Mouse (Mus musculus) stomach, embryonic 14.5 days (tissue): Measurements from ENCODE around the gene Klrc1. TPM values are rescaled to one million over a fixed set of nuclear protein-coding genes. Genes with fewer than 3 reads are reported as not detected.
"Not testable (repeated sequence)": the region's sequence is repeated elsewhere in the genome, so short reads cannot be mapped to it uniquely, and the experiment has no call there.

Source experiments
- ATAC-seq: fragments of 200-750 bp; cut with Nextera tagmentation; 2 replicates; pipeline ENCODE4 v1.8.0; 2017; ENCODE audit warnings: low read depth, moderate TSS enrichment; ENCODE audit not compliant: insufficient number of reproducible peaks, insufficient read depth, low FRiP score
- H3K27ac ChIP-seq: fragments of 300-500 bp; sonication (generic); 2 replicates; pipeline ENCODE4 v1.5.1; 2014; ENCODE audit warnings: mild to moderate bottlenecking, low read length, moderate library complexity, mixed read lengths
- H3K27me3 ChIP-seq: fragments of 300-500 bp; sonication (generic); 2 replicates; pipeline ENCODE4 v1.6.1; 2014; ENCODE audit warnings: low read length, control low read depth, mixed read lengths; ENCODE audit not compliant: control insufficient read depth, insufficient read depth
- H3K36me3 ChIP-seq: fragments of 300-500 bp; sonication (generic); 2 replicates; pipeline ENCODE4 v1.6.1; 2014; ENCODE audit warnings: mild to moderate bottlenecking, control low read depth, low read length, moderate library complexity, mixed read lengths; ENCODE audit not compliant: control insufficient read depth, insufficient read depth
- H3K4me1 ChIP-seq: fragments of 300-500 bp; sonication (generic); 2 replicates; pipeline ENCODE4 v1.6.1; 2014; ENCODE audit warnings: low read length, control low read depth, mixed read lengths; ENCODE audit not compliant: control insufficient read depth, insufficient read depth
- H3K4me2 ChIP-seq: fragments of 300-500 bp; sonication (generic); replicated peaks from 2 replicates; pipeline ENCODE4 v1.6.1; 2014; ENCODE audit warnings: low read depth, low read length, control low read depth
- H3K4me3 ChIP-seq: fragments of 300-500 bp; sonication (generic); 2 replicates; pipeline ENCODE4 v1.5.1; 2014; ENCODE audit warnings: low read depth, low read length, control low read depth
- H3K9ac ChIP-seq: fragments of 300-500 bp; sonication (generic); replicated peaks from 2 replicates; pipeline ENCODE4 v1.6.1; 2014; ENCODE audit warnings: low read depth, mild to moderate bottlenecking, control low read depth, low read length, moderate library complexity, mixed read lengths
- H3K9me3 ChIP-seq: fragments of 300-500 bp; sonication (generic); 2 replicates; pipeline ENCODE4 v1.6.1; 2016; ENCODE audit warnings: low read depth, low read length, control low read depth; ENCODE audit not compliant: control insufficient read depth
- WGBS: fragments of 180-500 bp; shearing (Covaris S2); extraction: QIAGEN DNeasy Blood & Tissue Kit; methylation state at CpG from one replicate; pipeline ENCODE4 v1.1.7; 2014; 5-methylcytosine and 5-hydroxymethylcytosine counted together
- polyA plus RNA-seq: library from polyadenylated mRNA; unstranded; fragments of >200 nt; fragmentation: Nextera tagmentation; extraction: Ambion mirVana; gene quantifications from 2 replicates; pipeline ENCODE4 v1.2.1, GENCODE M21; 2014

Gene Klrc1
- not detected in 2 replicates for polyA plus RNA-seq

DNA sequence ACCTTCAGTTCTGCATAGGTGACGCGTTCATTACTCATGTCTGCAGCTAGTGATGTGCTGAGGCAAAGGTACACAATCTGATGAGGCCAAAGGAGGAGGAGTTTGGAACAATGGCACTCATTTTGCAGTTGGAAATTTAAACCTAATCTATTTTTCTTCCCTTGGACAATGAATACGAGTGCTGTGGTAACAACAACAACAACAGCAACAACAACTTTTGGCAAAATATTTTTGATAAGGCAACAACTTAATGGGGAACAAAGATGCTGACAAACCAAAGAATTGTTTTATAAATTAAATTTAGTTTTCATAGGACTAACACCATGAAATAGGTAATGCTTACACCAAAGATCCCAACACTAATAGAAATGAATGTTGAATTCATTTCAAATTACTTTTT is at the start of gene Klrc1:
Gene Klrc1, minus strand, starts transcription at position 101 of the 400 bp plus-strand sequence.
- no peaks in the 10 kb centered on the region for H3K36me3 ChIP-seq
- no peak within 1 kb of the TSS for H3K9ac ChIP-seq
- no peak within 1 kb of the TSS for H3K4me2 ChIP-seq
- ATAC-seq, result no peak
- no peaks in the 10 kb centered on the region for H3K27me3 ChIP-seq
- 85% methylated on average over 3 of the region's 3 CpGs for WGBS
- H3K4me1 ChIP-seq, result no peaks in the 10 kb centered on the region
- H3K27ac ChIP-seq, result no peak within 1 kb of the TSS
- H3K4me3 ChIP-seq, result no peak within 1 kb of the TSS
- H3K9me3 ChIP-seq, result no peaks in the 10 kb centered on the region

- Histone ChIP-seq H3K36me3 (no peaks in the 10 kb centered on the region), H3K4me2 (no peak overlapping the region), H3K4me1 (no peaks in the 10 kb centered on the region), H3K27ac (no peak overlapping the region), H3K9ac (no peak overlapping the region), H3K27me3 (no peaks in the 10 kb centered on the region), H3K4me3 (no peak overlapping the region), H3K9me3 (no peaks in the 10 kb centered on the region)
- 88% methylated on average over 1 of the region's 1 CpGs for WGBS
- no peak for ATAC-seq
These were observed 48.5 kb upstream of the Klrc1 start for GRCm38 (mm10) chr6:129727237-129727636.

- H3K36me3 ChIP-seq, result no peaks in the 10 kb centered on the region
- no peak overlapping the region for H3K4me3 ChIP-seq
- H3K4me2 ChIP-seq, result no peak overlapping the region
- no peak for ATAC-seq
- no peaks in the 10 kb centered on the region for H3K9me3 ChIP-seq
- no peaks in the 10 kb centered on the region for H3K27me3 ChIP-seq
- H3K27ac ChIP-seq, result no peak overlapping the region
- WGBS, result 60% methylated on average over 1 of the region's 1 CpGs
- H3K9ac ChIP-seq, result no peak overlapping the region
- H3K4me1 ChIP-seq, result no peaks in the 10 kb centered on the region
These were observed 42.6 kb upstream of the Klrc1 start for GRCm38 (mm10) chr6:129721390-129721789.

- WGBS, result 15% methylated on average over 3 of the region's 3 CpGs
- no peaks in the 10 kb centered on the region for H3K9me3 ChIP-seq
- H3K4me1 ChIP-seq, result no peaks in the 10 kb centered on the region
- H3K27me3 ChIP-seq, result no peaks in the 10 kb centered on the region
- no peak overlapping the region for H3K9ac ChIP-seq
- H3K36me3 ChIP-seq, result no peaks in the 10 kb centered on the region
- ATAC-seq, result no peak
- H3K27ac ChIP-seq, result no peak overlapping the region
- H3K4me2 ChIP-seq, result no peak overlapping the region
- no peak overlapping the region for H3K4me3 ChIP-seq
These were observed 41.7 kb upstream of the Klrc1 start for GRCm38 (mm10) chr6:129720487-129720886.

DNA sequence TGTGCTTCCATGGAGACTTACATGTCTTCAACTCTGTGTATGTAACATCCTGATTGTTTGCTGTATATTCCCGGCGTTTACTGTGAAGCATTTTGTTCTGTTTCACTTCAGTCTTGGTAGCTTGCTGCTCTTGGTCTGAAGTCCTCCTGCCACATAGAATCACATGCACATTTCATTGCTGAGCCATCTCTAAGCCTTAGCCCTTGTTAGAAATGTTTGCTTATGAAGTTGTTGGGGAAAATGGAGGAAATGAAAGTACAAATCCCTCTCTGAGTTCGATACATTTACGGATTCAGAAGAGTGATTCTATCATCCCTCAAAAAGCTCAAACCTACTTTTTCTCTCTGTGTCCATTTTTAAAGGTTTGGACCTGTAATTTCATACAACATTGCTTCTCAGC is 38.3 kb upstream of the Klrc1 start, which contains the start of gene Klri1:
Gene Klri1, minus strand, starts transcription at position 101 of the 400 bp plus-strand sequence.
- H3K27ac ChIP-seq, result no peak within 1 kb of the TSS
- no peak within 1 kb of the TSS for H3K4me2 ChIP-seq
- ATAC-seq, result no peak
- no peaks in the 10 kb centered on the region for H3K36me3 ChIP-seq
- WGBS, result 82% methylated on average over 4 of the region's 4 CpGs
- no peaks in the 10 kb centered on the region for H3K4me1 ChIP-seq
- no peaks in the 10 kb centered on the region for H3K9me3 ChIP-seq
- H3K4me3 ChIP-seq, result no peak within 1 kb of the TSS
- H3K9ac ChIP-seq, result no peak within 1 kb of the TSS
- H3K27me3 ChIP-seq, result no peaks in the 10 kb centered on the region

GRCm38 (mm10) chr6:129713566-129713965 is 34.8 kb upstream of the Klrc1 start:
- ATAC-seq, result no peak
- WGBS, result 35% methylated on average over 1 of the region's 1 CpGs
- Histone ChIP-seq H3K36me3 (no peaks in the 10 kb centered on the region), H3K27me3 (no peaks in the 10 kb centered on the region), H3K4me3 (no peak overlapping the region), H3K27ac (no peak overlapping the region), H3K9me3 (no peaks in the 10 kb centered on the region), H3K4me1 (no peaks in the 10 kb centered on the region), H3K4me2 (no peak overlapping the region), H3K9ac (no peak overlapping the region)

- not testable (repeated sequence) for H3K9ac ChIP-seq, H3K36me3 ChIP-seq, H3K9me3 ChIP-seq, H3K27ac ChIP-seq, ATAC-seq, H3K4me3 ChIP-seq, H3K4me1 ChIP-seq, H3K4me2 ChIP-seq, H3K27me3 ChIP-seq
- WGBS, result 67% methylated on average over 10 of the region's 10 CpGs
These were observed 12.7 kb upstream of the Klrc1 start for GRCm38 (mm10) chr6:129691436-129691835.

DNA sequence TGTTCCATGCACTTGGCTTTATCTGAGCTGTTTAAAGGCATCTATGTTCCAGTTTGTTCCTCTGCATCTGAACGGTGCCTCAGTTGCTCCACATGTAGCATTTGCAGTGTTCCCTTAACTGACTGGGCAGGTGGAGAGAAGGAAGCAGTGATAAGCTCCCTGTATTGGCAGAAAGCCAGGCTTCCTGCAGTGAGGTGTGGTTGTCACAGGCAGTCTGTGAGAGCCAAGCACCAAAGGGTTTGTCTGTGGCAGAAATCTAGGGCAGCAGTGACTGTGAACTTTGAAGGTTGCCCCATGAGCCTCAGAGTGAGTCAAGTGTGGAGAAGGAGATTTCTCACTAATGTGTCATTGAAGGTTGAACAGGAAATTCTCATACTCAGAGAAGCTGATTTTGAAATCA is 1.6 kb upstream of the Klrc1 start:
- Histone ChIP-seq H3K9me3 (no peaks in the 10 kb centered on the region), H3K4me2 (no peak overlapping the region), H3K27ac (no peak overlapping the region), H3K27me3 (no peaks in the 10 kb centered on the region), H3K4me1 (no peaks in the 10 kb centered on the region), H3K4me3 (no peak overlapping the region), H3K9ac (no peak overlapping the region), H3K36me3 (no peaks in the 10 kb centered on the region)
- 66% methylated on average over 1 of the region's 1 CpGs for WGBS
- ATAC-seq, result no peak

DNA sequence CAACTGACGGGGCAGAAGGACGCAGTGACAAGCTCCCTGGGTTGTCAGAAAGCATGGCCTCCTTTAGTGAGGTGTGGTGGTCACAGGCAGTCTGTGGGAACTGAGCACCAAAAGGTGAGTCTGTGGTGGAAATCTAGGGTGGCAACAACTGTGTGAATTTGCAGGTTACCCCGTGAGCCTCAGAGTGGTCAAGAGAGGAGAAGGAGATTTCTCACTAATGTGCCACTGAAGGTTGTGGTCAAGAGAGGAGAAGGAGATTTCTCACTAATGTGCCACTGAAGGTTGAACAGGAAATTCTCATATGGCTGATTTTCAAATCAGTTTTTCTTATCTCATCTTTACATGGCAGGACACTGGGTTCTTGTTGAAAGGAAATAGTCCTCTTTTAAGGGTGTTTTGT is 17.5 kb downstream of the Klrc1 start:
- not testable (repeated sequence) for H3K9me3 ChIP-seq, H3K4me3 ChIP-seq, H3K27ac ChIP-seq, H3K9ac ChIP-seq, H3K36me3 ChIP-seq, H3K4me2 ChIP-seq, ATAC-seq, H3K4me1 ChIP-seq, H3K27me3 ChIP-seq
- no CpG with 5 or more reads among the region's 3 CpGs for WGBS
